Mouse (Mus musculus): ENCODE measurements at regions not wholly inside any gene's neighbourhood (a gene's known extent, or its start where the extent isn't known, plus 50 kb on each side); places are given as distances from the start of the nearest gene placed in this dataset.

DNA sequence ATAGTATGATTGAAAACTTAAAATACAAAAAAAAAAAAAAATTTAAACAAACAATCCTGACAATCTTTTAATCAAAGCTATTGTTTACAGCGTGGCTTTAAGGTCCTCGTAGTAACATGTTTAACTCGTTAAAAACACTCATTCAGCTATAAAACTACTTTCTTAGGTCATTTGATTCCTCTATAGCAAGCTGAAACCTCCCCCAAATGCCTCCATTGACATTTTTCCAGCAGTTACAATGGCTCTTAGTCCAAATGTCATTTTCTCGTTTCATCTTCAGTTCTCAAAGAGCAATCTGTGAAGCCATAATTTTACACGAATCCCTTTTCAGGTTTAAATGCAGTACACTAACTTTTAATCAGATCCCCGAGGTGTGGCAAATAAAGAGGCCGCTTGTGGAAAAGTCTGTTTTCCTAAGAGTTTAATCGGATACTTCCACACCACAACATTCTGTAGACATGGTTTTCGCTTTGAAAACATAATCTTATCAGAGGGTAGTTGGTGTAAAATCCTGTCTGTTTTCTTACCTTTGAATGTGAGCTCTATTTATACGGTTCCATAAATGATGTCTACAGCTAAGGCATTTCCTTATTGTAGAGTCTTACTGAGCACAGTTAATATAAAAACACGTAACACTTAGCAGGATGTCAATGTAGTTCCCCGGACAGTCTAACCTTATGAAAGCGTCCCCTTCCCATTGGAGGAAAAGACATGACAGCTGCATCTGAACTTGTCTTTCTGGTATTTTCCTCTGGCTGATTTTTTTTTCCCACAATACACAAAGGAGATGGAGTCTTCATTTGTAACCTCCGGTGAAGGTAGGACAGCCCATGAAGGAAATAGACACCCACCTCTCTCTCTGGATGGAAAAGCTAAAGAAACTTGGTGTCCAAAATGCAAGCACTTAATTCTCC lies 69.6 kb upstream of the BC052040 start:
- no peak for DNase-seq (ENCODE audit: low read depth, low spot score)

DNA sequence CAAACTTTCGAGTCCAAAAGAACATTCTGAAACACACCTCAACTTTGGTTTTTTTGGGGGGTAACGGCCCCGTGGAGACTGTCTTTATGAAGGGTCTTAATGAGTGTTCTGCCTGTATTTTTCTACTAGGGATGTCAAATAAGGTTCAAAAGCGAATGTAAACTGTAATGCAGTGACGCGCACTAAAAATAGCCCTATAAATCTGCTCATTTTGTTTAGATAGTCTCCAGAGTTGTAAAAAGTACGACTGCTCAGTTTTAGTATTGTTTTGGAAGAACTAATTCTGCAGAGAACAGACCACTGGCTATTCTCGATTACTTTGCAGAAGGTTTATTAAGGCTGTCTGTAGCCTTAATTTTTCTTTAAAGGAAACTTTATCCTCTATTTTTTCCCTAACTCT lies 68.6 kb upstream of the BC052040 start:
- no peak for DNase-seq (ENCODE audit: low read depth, low spot score)

DNA sequence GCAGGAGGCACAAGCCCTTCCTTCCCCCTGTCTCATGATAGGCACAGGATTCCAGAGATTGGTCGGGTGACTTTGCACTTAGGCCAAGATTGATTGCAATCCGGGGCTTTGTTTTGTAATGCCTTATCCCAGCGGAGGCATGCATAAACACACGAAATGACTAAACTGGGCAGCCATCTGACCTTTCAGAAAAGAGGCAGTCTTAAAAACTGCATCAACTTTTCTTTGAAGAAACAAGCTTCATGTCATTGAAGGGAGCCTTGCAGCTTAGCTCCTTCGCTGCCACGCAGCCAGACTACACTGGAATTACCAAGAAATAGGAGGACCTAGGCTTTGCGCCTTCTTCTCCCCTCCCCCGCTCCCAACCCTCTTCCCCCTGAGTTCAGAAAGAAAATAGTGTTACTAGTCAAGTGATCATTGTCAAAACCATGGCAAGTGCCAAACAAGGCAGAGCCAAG lies 67.7 kb upstream of the BC052040 start:
- no peak for DNase-seq (ENCODE audit: low read depth, low spot score)

DNA sequence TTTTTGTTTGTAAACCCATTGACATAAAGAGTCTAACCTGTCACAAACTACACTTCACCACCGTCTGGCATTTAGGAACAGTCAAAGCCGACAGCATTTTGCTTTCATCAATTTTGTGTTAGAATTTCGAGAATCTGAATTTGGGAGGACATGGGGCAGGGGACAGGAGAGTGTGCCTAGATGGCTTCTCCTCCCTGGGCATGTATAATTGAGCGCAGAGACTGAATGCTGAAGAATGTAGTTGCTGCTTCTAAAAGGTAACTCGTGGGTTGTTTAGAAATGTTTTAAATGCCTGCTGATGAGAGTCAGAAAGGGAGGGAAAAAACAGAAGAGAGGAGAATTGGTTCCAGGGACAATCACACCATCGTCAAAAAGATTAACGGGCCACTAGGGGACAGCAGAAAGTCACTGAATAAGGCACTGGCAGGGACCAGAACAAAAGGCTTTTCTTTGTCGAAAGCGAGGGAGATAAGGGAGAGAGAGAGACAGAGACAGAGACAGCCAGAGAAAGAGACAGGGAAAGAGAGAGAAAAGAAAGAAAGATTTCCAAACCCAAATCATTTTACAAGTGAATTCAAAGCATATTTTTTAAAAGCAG lies 66.6 kb upstream of the BC052040 start:
- DNase-seq (ENCODE audit: low read depth, low spot score), result no peak

DNA sequence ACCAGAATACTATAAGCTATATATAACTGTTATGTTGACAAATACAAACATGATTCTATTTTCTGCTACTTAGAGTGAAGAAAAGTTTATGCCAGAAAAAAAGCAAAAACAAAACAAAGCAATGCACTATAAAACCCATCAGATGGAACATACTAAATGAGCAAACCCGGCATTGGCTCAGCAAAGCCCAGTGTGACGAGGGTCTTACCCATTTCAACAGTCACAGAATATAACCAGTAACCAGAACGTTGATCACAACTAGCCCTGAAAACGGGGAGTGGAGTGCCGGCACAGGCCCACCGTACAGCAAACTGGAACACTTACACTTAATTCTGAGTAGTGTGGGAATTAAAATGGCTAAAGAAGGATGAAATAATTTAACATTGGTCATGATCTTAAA lies 66.0 kb upstream of the BC052040 start:
- DNase-seq (ENCODE audit: low read depth, low spot score), result no peak

DNA sequence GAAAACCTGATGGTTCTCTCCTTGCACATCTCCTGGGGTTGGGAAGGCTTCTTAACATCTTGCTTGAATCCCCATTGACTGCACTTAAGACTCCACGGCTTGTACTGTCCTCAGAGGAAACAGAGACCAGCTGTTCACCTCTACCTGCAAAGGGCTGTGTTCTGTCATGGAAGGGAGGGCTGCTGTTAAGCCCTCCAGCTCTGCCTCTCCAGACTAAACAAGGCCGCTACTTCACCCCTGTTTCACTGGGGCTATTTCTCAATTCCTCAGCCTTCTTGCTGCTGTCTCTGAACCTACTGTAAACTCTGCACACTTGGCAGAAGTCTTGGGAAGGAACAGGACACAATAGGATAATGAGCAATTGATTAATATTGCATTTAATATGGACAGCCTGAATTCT lies 64.7 kb upstream of the BC052040 start:
- DNase-seq (ENCODE audit: low read depth, low spot score), result no peak

DNA sequence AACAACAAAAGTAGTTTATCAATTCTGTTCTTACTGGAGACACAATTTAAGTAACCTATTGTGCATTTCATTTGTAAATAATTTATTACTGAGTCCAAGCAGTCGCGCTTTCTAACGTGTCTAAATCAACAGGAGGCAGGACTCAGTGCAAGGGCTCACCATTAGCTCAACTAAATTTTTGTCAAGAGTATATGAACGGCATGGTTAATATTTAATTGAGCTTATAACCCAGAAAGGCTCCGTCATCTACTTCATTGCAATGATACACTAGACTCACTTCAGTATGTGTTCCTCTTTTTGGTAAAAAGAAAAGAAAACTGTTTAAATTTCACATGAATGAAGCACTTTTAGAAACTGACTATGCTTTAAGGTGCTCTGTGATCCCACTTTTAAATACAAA lies 61.5 kb upstream of the BC052040 start:
- DNase-seq (ENCODE audit: low read depth, low spot score), result no peak

DNA sequence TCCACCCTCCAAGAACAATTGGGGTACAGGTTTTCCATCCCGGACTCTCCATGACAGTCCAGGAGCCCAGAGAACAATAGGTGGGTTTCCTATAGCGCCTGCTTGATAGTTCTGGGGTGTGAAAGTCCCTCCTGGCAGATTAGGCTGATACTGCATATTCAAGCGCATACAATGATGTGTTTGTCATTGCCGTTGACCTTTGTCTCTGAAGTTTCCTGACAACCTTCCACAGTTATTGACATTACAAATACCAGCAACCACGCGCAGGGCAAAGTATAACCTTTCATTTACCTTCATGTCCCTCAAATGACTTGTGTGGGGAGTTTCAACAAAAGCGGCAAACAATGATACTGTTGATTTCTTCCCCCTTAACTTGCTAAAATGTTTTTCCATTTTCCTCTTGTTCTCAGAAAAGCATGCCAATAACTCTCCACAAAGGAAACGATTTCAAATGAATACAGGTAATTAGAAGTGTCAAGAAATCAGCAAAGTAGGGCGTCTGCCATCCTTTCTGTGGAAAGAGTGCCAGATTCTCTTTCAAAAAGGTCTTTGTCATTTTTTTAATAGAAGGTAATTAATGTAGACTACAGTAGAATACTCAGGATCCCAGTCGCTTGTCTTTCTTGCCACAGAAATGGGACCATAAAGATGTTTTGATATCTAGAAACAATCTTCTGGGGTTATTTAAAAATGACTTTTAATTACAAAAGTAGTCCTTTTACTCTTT lies 60.9 kb upstream of the BC052040 start:
- no peak for DNase-seq (ENCODE audit: low read depth, low spot score)

DNA sequence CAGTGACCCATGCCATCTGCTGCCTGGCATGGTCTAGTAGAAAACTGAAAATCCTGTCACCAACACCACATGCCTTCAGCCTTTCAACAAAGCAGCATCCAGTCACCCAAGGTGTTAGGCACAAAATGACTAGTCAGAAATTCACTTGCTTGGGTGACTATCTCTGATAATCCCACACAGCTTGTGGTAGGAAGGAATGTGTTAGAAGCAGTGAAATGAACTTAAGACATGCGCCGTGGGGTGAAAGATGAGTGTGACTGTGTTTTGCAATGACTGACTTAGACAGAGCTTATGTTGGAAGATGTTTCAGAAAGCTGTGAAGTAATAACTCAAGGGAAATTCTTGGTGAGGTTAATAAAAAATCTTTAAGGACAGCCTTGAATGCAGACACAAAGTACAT lies 51.6 kb upstream of the BC052040 start:
- DNase-seq (ENCODE audit: low read depth, low spot score), result no peak
